Mouse (Mus musculus): ENCODE results near the gene Pitpnm3. TPM values are rescaled to one million over a fixed set of nuclear protein-coding genes. Genes with fewer than 3 reads are reported as not detected.

The Pitpnm3 gene
- polyA plus RNA-seq, 1 experiment from 2014 or later = 0.50 TPM

- no peak overlapping the region for H3K27ac ChIP-seq
- ATAC-seq = no peak
- H3K4me2 ChIP-seq (replicated peaks) = 0 out of 2 replicates have a peak overlapping the region, but pooled peaks have one; percentile 3
- 0 out of 2 replicates have a peak, but pooled peaks cover 5% of the 10 kb centered on the region for H3K27me3 ChIP-seq (replicated peaks)
- no peak overlapping the region for H3K4me3 ChIP-seq (replicated peaks)
- H3K4me1 ChIP-seq (replicated peaks) = peaks cover 25% of the 10 kb centered on the region
- H3K36me3 ChIP-seq = no peaks in the 10 kb centered on the region; the same call in 1 of the 2 replicates
- no peak overlapping the region for H3K9ac ChIP-seq
- WGBS = 37% methylated on average over 16 of the region's 16 CpGs
- no peaks in the 10 kb centered on the region for H3K9me3 ChIP-seq
Measured at GRCm38 (mm10) chr11:72039599-72040386, 95.8 kb downstream of the Pitpnm3 start.

GRCm38 (mm10) chr11:72037996-72038395, 97.6 kb downstream of the Pitpnm3 start:
- 3% methylated on average over 4 of the region's 4 CpGs for WGBS
- Histone ChIP-seq H3K9ac (no peak overlapping the region), H3K36me3 (no peaks in the 10 kb centered on the region), H3K27me3 (replicated peaks) (0 out of 2 replicates have a peak, but pooled peaks cover 5% of the 10 kb centered on the region), H3K4me1 (replicated peaks) (peaks cover 20% of the 10 kb centered on the region), H3K27ac (no peak overlapping the region), H3K4me2 (replicated peaks) (no peak overlapping the region), H3K9me3 (no peaks in the 10 kb centered on the region), H3K4me3 (replicated peaks) (no peak overlapping the region)
- no peak for ATAC-seq

GRCm38 (mm10) chr11:72037409-72037808, 98.2 kb downstream of the Pitpnm3 start, which contains the start of gene Aipl1:
Aipl1 (minus strand) TSS chr11:72037509.
- no peaks in the 10 kb centered on the region for H3K36me3 ChIP-seq
- no peak within 1 kb of the TSS for H3K4me2 ChIP-seq (replicated peaks)
- no peak for ATAC-seq
- H3K9ac ChIP-seq = no peak within 1 kb of the TSS
- 0 out of 2 replicates have a peak, but pooled peaks cover 5% of the 10 kb centered on the region for H3K27me3 ChIP-seq (replicated peaks)
- H3K4me3 ChIP-seq (replicated peaks) = no peak within 1 kb of the TSS
- WGBS = 64% methylated on average over 4 of the region's 4 CpGs
- no peak within 1 kb of the TSS for H3K27ac ChIP-seq
- peaks cover 14% of the 10 kb centered on the region for H3K4me1 ChIP-seq (replicated peaks)
- H3K9me3 ChIP-seq = no peaks in the 10 kb centered on the region

- no peaks in the 10 kb centered on the region for H3K4me1 ChIP-seq (replicated peaks)
- ATAC-seq = no peak
- no peak overlapping the region for H3K4me3 ChIP-seq (replicated peaks)
- WGBS = 86% methylated on average over 3 of the region's 3 CpGs
- no peaks in the 10 kb centered on the region for H3K9me3 ChIP-seq
- H3K36me3 ChIP-seq = no peaks in the 10 kb centered on the region
- H3K9ac ChIP-seq = no peak overlapping the region
- no peak overlapping the region for H3K4me2 ChIP-seq (replicated peaks)
- no peaks in the 10 kb centered on the region; the same call in 1 of the 2 replicates for H3K27me3 ChIP-seq (replicated peaks)
- no peak overlapping the region for H3K27ac ChIP-seq
Measured at GRCm38 (mm10) chr11:72032589-72032988, 103.0 kb downstream of the Pitpnm3 start.

GRCm38 (mm10) chr11:72032091-72032490, 103.5 kb downstream of the Pitpnm3 start:
- no peak overlapping the region for H3K4me3 ChIP-seq (replicated peaks)

GRCm38 (mm10) chr11:72031353-72031752, 104.2 kb downstream of the Pitpnm3 start:
- no peak for ATAC-seq
- WGBS = 89% methylated on average over 7 of the region's 7 CpGs

More at GRCm38 (mm10) chr11:72032091-72032490, 103.5 kb downstream of the Pitpnm3 start:
- no peaks in the 10 kb centered on the region; the same call in 1 of the 2 replicates for H3K27me3 ChIP-seq (replicated peaks)
- no peaks in the 10 kb centered on the region for H3K4me1 ChIP-seq (replicated peaks)
- no peak overlapping the region for H3K27ac ChIP-seq
- no peak for ATAC-seq
- no peak overlapping the region for H3K4me2 ChIP-seq (replicated peaks)
- H3K9me3 ChIP-seq = no peaks in the 10 kb centered on the region
- no peak overlapping the region for H3K9ac ChIP-seq
- 83% methylated on average over 4 of the region's 4 CpGs for WGBS
- H3K36me3 ChIP-seq = no peaks in the 10 kb centered on the region

GRCm38 (mm10) chr11:72029143-72029542, 106.4 kb downstream of the Pitpnm3 start:
- Histone ChIP-seq H3K9me3 (no peaks in the 10 kb centered on the region), H3K27me3 (replicated peaks) (no peaks in the 10 kb centered on the region; the same call in 1 of the 2 replicates), H3K4me3 (replicated peaks) (no peak overlapping the region), H3K27ac (no peak overlapping the region), H3K4me1 (replicated peaks) (no peaks in the 10 kb centered on the region), H3K9ac (no peak overlapping the region), H3K36me3 (no peaks in the 10 kb centered on the region), H3K4me2 (replicated peaks) (peak overlapping the region; percentile 17; the same call in 1 of the 2 replicates)
- peak; percentile 36; the same call in 1 of the 2 replicates for ATAC-seq
- WGBS = 18% methylated on average over 23 of the region's 23 CpGs

More at GRCm38 (mm10) chr11:72031353-72031752, 104.2 kb downstream of the Pitpnm3 start:
- Histone ChIP-seq H3K4me1 (replicated peaks) (no peaks in the 10 kb centered on the region), H3K27ac (no peak overlapping the region), H3K27me3 (replicated peaks) (no peaks in the 10 kb centered on the region; the same call in 1 of the 2 replicates), H3K9me3 (no peaks in the 10 kb centered on the region), H3K4me3 (replicated peaks) (no peak overlapping the region), H3K4me2 (replicated peaks) (no peak overlapping the region), H3K9ac (no peak overlapping the region), H3K36me3 (no peaks in the 10 kb centered on the region)

GRCm38 (mm10) chr11:72027836-72028235, 107.7 kb downstream of the Pitpnm3 start:
- no peak overlapping the region for H3K4me2 ChIP-seq (replicated peaks)
- no peaks in the 10 kb centered on the region for H3K36me3 ChIP-seq
- no peak overlapping the region for H3K4me3 ChIP-seq (replicated peaks)
- no peak for ATAC-seq
- H3K9ac ChIP-seq = no peak overlapping the region
- H3K27me3 ChIP-seq (replicated peaks) = no peaks in the 10 kb centered on the region; the same call in 1 of the 2 replicates
- H3K9me3 ChIP-seq = no peaks in the 10 kb centered on the region
- H3K27ac ChIP-seq = no peak overlapping the region
- no peaks in the 10 kb centered on the region for H3K4me1 ChIP-seq (replicated peaks)
- WGBS = 63% methylated on average over 9 of the region's 9 CpGs

GRCm38 (mm10) chr11:72026516-72026915, 109.1 kb downstream of the Pitpnm3 start:
- Histone ChIP-seq H3K4me2 (replicated peaks) (no peak overlapping the region), H3K36me3 (no peaks in the 10 kb centered on the region), H3K9me3 (no peaks in the 10 kb centered on the region), H3K9ac (no peak overlapping the region), H3K27me3 (replicated peaks) (no peaks in the 10 kb centered on the region; the same call in 1 of the 2 replicates), H3K27ac (no peak overlapping the region), H3K4me1 (replicated peaks) (no peaks in the 10 kb centered on the region), H3K4me3 (replicated peaks) (no peak overlapping the region)
- ATAC-seq = no peak
- WGBS = 90% methylated on average over 9 of the region's 9 CpGs

GRCm38 (mm10) chr11:72025843-72026242, 109.7 kb downstream of the Pitpnm3 start:
- H3K9ac ChIP-seq = no peak overlapping the region
- H3K36me3 ChIP-seq = no peaks in the 10 kb centered on the region
- H3K4me3 ChIP-seq (replicated peaks) = no peak overlapping the region
- no peaks in the 10 kb centered on the region for H3K9me3 ChIP-seq
- WGBS = 47% methylated on average over 5 of the region's 5 CpGs
- no peak overlapping the region for H3K27ac ChIP-seq
- H3K27me3 ChIP-seq (replicated peaks) = no peaks in the 10 kb centered on the region; the same call in 1 of the 2 replicates
- no peak overlapping the region for H3K4me2 ChIP-seq (replicated peaks)
- no peak for ATAC-seq
- H3K4me1 ChIP-seq (replicated peaks) = no peaks in the 10 kb centered on the region

- no peak overlapping the region for H3K4me3 ChIP-seq (replicated peaks)
- no peaks in the 10 kb centered on the region for H3K4me1 ChIP-seq (replicated peaks)
- no peaks in the 10 kb centered on the region; the same call in 1 of the 2 replicates for H3K27me3 ChIP-seq (replicated peaks)
- H3K27ac ChIP-seq = no peak overlapping the region
- 20% methylated on average over 5 of the region's 5 CpGs for WGBS
- peak; percentile 63 for ATAC-seq
- H3K9ac ChIP-seq = no peak overlapping the region
- H3K9me3 ChIP-seq = no peaks in the 10 kb centered on the region
- H3K4me2 ChIP-seq (replicated peaks) = no peak overlapping the region
- H3K36me3 ChIP-seq = no peaks in the 10 kb centered on the region
Measured at GRCm38 (mm10) chr11:72024193-72024781, 111.3 kb downstream of the Pitpnm3 start.

GRCm38 (mm10) chr11:72023581-72023980, 112.0 kb downstream of the Pitpnm3 start:
- Histone ChIP-seq H3K9me3 (no peaks in the 10 kb centered on the region), H3K4me2 (replicated peaks) (no peak overlapping the region), H3K36me3 (no peaks in the 10 kb centered on the region), H3K9ac (no peak overlapping the region), H3K4me1 (replicated peaks) (no peaks in the 10 kb centered on the region), H3K27me3 (replicated peaks) (no peaks in the 10 kb centered on the region), H3K4me3 (replicated peaks) (no peak overlapping the region), H3K27ac (no peak overlapping the region)
- ATAC-seq = no peak
- WGBS = 32% methylated on average over 10 of the region's 10 CpGs

Data from intestine, embryonic 15.5 days (tissue).